Mouse (Mus musculus): Measurements from ENCODE around the gene Uncx. TPM values are rescaled to one million over a fixed set of nuclear protein-coding genes. Genes with fewer than 3 reads are reported as not detected.

Gene Uncx
- total RNA-seq, 2 experiments from 2014 or later, result not detected

GRCm38 (mm10) chr5:139542043-139542365, 1.3 kb upstream of the Uncx start:
- DNase-seq (ENCODE audit: extremely low spot score in 1 of 2, low spot score in 1 of 2), result no peak

GRCm38 (mm10) chr5:139542556-139542955, 738 bp upstream of the Uncx start:
- no peak for DNase-seq (ENCODE audit: extremely low spot score in 1 of 2, low spot score in 1 of 2)

DNA sequence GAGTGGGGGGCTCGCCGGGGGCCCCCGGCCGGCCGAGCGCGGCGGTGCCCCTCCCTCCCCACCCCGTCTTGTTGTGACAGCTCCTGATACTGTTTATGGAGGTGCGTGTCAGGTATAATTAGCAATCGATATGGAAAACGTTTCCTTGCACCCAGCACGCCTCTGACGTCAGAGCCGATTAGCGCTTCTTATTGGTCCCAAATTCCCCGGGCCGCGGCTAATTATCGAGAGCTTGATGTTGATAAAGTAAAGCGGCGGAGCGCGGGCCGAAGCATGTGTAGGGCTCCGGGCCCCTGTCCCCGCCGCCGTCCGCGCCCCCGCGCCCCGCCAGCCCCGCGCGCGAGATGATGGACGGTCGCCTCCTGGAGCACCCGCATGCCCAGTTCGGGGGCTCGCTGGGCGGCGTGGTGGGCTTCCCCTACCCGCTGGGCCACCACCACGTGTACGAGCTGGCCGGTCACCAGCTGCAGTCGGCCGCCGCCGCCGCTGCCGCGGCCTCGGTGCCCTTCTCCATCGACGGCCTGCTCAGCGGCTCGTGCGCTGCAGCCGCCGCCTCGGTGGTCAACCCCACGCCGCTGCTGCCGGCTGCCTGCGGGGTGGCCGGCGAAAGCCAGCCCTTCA, 466 bp downstream of the Uncx start:
- DNase-seq (ENCODE audit: extremely low spot score in 1 of 2, low spot score in 1 of 2), result no peak

GRCm38 (mm10) chr5:139544271-139545135, 1.2 kb downstream of the Uncx start:
- DNase-seq (ENCODE audit: extremely low spot score in 1 of 2, low spot score in 1 of 2), result no peak

GRCm38 (mm10) chr5:139545221-139545620, 1.9 kb downstream of the Uncx start:
- DNase-seq (ENCODE audit: extremely low spot score in 1 of 2, low spot score in 1 of 2), result no peak

DNA sequence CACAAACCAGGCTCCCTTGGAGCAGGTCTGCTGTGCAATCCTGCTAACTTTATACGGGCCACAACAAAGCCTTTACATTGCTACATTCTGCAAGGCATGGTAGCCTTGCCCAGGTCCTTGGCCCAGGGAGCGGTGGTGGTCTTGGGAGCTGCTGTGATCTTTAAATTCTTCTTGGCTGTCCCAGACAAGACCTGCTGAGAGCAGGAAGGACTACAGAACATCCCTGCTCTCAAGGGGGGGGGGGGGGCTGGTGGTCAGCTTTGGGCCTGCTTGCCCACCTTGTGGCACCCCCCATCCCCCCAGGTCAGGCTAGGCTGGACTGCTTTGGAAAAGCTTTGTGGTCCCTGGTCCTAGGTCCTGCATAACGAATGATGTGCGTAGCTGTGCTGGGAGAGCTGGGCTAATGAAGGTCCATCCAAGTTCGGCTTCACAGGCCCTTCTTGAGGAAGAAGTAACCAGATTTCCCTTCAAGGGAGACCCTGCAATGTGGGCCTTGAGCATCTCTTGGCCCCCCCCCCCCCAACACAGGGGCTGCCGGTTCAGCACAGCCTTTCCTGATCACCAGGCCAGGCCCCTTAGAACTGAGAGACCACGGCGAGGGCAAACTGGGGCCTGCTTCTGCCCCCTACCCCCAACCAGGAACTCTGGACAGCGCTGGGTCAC, 2.5 kb downstream of the Uncx start:
- DNase-seq (ENCODE audit: extremely low spot score in 1 of 2, low spot score in 1 of 2), result no peak

GRCm38 (mm10) chr5:139546336-139546770, 3.1 kb downstream of the Uncx start:
- no peak for DNase-seq (ENCODE audit: extremely low spot score in 1 of 2, low spot score in 1 of 2)

DNA sequence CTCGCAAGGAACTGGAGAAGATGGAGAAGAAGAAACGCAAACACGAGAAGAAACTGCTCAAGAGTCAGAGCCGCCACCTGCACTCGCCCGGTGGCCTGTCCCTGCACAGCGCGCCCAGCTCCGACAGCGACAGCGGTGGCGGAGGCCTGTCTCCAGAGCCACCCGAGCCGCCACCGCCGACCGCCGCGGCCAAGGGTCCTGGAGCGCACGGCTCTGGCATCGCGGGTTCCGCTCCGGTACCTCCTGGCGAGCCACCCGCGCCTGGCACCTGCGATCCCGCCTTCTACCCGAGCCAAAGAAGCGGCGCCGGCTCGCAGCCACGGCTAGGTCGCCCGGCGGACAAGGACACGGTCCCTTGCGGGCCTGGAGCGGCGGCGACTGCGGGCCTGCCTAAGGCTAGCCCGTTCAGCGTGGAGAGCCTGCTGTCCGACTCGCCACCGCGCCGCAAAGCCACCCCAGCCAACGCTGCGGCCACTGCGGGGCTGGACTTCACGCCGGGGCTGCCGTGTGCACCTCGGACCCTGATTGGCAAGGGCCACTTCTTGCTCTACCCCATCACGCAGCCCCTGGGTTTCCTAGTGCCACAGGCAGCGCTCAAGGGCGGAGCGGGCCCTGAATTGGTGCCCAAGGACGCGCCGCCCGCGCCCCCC, 3.6 kb downstream of the Uncx start:
- DNase-seq (ENCODE audit: extremely low spot score in 1 of 2, low spot score in 1 of 2), result no peak

GRCm38 (mm10) chr5:139547421-139547931, 4.2 kb downstream of the Uncx start:
- no peak for DNase-seq (ENCODE audit: extremely low spot score in 1 of 2, low spot score in 1 of 2)

DNA sequence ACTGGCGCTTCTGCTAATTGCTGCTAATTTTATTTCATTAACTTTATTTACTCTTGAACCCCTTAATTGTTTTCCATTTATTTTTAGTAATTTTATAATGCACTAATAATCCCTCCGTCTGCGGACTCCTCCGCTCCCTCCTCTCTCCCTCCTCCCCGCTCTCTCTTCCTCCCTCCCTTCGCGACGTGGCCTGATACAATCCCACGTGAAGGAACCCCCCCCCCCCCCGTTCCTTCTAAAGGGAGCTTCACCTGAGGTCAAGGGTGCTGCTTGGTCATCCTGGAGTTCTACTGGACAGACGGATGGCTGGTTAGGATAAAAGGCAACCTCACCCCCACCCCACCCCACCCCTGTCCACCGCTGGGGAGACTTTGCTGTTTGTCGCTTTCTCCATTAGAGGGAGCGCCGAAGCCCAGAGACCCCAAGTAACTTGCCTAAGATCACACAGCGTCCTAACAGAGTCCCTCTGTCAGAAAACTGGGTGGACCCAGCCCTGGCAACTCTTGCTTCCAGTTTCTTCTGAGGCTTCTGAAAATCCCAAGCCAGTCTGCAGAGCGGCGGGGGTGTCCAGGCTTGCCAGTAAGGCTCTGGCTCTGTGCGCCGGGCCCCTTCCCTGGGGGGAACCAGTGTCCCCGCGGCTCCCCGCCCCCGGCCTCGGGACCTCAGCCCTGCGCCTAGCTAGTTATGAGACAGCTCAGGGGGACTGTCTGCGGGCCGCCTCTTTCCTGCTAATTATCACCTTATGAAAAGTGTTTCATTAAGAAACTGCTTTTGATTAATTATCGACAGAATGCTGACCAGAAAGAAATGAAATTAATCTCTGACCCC, 10.4 kb downstream of the Uncx start:
- no peak for DNase-seq (ENCODE audit: extremely low spot score in 1 of 2, low spot score in 1 of 2)

DNA sequence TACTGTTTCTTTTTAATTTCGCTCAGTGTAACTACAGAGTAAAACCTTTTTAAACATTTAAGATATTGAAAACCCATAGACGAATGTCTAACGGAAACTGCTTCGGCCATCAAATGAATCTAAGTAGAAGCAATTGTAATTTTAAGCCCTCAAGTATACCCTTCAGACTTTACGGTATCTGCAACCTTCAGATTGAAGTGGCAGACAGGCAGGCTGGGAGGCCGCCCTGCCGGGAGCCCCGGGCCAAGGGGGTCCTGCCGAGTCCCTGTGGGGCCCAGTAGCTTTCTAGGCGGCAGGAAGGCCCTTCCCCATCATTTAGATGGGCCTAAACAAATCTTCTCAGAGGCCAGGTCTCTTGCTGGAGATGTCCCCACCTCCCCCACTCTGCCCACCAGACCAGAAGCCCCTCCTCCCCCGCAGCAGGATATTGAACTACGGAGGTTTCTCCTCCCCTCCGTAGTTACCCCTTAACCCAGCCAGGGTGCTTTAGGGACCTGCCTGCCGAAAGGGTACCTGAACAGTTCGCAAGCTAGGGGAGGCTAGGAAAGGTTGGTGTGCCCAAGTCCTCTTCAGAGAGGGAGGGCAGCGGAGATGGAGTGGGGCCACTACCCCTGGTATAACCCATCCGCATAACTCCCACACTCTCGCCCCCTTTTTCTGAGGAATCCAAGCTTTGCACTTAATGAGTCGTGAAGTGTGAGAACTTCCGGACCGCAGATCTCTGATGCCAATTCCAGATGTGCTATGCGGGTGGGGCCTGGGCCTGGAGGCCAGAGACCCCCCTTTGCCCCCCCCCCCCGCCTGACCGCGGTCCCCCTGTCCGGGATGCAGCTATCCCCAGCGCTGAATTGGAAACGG, 11.4 kb downstream of the Uncx start:
- DNase-seq (ENCODE audit: extremely low spot score in 1 of 2, low spot score in 1 of 2), result no peak

- no peak for DNase-seq (ENCODE audit: extremely low spot score in 1 of 2, low spot score in 1 of 2)
Measured at GRCm38 (mm10) chr5:139555476-139556115, 12.3 kb downstream of the Uncx start.

GRCm38 (mm10) chr5:139556116-139556678, 12.9 kb downstream of the Uncx start:
- DNase-seq (ENCODE audit: extremely low spot score in 1 of 2, low spot score in 1 of 2), result no peak

GRCm38 (mm10) chr5:139557079-139557478, 13.8 kb downstream of the Uncx start:
- no peak for DNase-seq (ENCODE audit: extremely low spot score in 1 of 2, low spot score in 1 of 2)

GRCm38 (mm10) chr5:139557531-139558467, 14.5 kb downstream of the Uncx start:
- DNase-seq (ENCODE audit: extremely low spot score in 1 of 2, low spot score in 1 of 2), result no peak

- DNase-seq (ENCODE audit: extremely low spot score in 1 of 2, low spot score in 1 of 2), result no peak
Measured at GRCm38 (mm10) chr5:139558468-139558804, 15.1 kb downstream of the Uncx start.
